Mouse (Mus musculus) lung, postnatal 14 days (tissue): ENCODE results near the gene Birc7.

ENCODE experiments used
- DNase-seq: peaks from one replicate; pipeline ENCODE4 v3.0.0; 2021

Birc7 gene

GRCm38 (mm10) chr2:180981133-180981532 is 52.3 kb downstream of the Birc7 start:
- no peak for DNase-seq
